Mouse (Mus musculus): ENCODE measurements around the gene Mfap1b.

DNA sequence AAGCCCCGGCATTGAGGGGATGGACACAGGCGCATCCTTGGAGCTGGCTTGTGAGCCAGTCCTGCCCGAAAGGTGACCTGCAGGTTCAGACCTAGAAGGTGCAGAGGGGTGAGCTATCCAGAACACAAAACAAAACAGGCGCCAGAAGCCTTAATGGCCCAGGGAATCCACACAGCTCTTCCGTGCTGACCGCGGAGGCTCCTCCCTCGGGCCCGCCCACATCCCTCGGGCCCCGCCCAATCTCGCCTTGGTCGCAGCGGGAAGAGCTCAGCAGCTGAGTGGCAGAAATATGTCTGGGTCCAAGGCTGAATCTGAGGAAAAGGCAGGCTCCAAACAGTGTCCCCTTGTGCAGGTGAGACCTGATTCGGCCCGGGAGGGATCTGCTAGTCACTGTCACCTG is 35.7 kb upstream of the Mfap1b start:
- no peak for TF ChIP-seq CTCF (IDR thresholded peaks at IDR 0.05; ENCODE audit: control insufficient read depth, insufficient read depth, low read length)
- no peak for TF ChIP-seq POLR2A (IDR thresholded peaks at IDR 0.05; ENCODE audit: borderline replicate concordance, control insufficient read depth, low read depth, low read length)
